Mouse (Mus musculus): Measurements from ENCODE around the gene Fscn3. TPM values are rescaled to one million over a fixed set of nuclear protein-coding genes. Genes with fewer than 3 reads are reported as not detected.

Gene Fscn3
- polyA plus RNA-seq, 1 experiment from 2014 or later: not detected

DNA sequence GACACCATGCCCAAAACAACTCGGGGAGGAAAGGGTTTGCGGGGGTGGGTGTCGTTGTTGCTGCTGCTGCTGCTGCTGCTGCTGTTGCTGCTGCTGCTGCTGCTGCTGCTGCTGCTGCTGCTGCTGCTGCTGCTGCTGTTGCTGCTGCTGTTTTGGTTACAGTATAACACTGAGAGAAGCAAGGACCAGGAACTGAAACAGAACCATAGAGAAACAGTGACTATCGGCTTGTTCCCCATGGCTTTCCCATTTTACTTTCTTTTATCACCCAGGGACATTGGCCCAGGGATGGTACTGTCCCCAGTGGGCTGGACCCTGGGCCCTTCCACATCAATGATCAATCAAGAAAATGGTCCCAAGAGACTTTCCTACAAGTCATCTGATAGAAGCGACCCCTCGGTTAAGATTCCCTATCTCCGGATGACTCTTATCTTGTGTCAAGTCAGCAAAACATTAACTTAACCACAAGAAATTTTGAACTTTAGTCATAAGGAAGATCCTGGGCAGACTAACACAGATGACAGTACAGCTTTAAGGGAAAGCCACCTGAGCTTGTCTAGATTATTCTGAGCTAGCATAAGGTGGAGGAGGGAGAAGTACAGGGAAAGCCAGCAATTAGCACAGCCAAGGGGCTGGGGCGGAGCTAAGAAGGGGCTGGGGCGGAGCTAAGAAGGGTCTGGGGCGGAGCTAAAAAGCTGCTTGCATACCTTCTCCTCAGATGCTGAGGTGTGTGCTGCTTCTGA lies 3.4 kb downstream of the Fscn3 start:
- Histone ChIP-seq H3K4me1 (0 out of 2 replicates have a peak, but pooled peaks cover 2% of the 10 kb centered on the region), H3K9me3 (replicated peaks) (no peaks in the 10 kb centered on the region), H3K4me2 (no peak overlapping the region), H3K4me3 (no peak overlapping the region), H3K36me3 (ENCODE audit: poor library complexity, severe bottlenecking) (peaks cover 18% of the 10 kb centered on the region), H3K27ac (no peak overlapping the region), H3K27me3 (no peaks in the 10 kb centered on the region), H3K9ac (no peak overlapping the region)
- WGBS: 79% methylated on average over 10 of the region's 10 CpGs
- no peak for ATAC-seq

DNA sequence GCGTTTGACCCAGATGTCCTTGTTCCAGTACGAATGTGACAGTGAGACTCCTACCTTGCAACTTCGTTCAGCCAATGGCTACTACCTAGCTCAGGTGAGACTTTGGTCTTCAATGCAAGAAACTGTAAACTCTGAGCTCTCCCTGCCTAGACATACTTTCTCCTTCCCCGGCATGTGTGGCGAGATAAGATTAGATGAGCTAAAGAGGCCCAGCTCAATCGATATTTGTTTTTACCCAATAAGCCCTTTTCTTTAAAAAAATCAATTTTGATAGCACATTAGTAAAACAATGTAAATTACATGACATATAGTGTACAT lies 3.9 kb downstream of the Fscn3 start:
- Histone ChIP-seq H3K4me2 (no peak overlapping the region), H3K27me3 (no peaks in the 10 kb centered on the region), H3K4me3 (no peak overlapping the region), H3K9ac (no peak overlapping the region), H3K9me3 (replicated peaks) (no peaks in the 10 kb centered on the region), H3K36me3 (ENCODE audit: poor library complexity, severe bottlenecking) (peaks cover 13% of the 10 kb centered on the region), H3K4me1 (no peaks in the 10 kb centered on the region), H3K27ac (no peak overlapping the region)
- ATAC-seq: no peak
- 71% methylated on average over 6 of the region's 6 CpGs for WGBS

DNA sequence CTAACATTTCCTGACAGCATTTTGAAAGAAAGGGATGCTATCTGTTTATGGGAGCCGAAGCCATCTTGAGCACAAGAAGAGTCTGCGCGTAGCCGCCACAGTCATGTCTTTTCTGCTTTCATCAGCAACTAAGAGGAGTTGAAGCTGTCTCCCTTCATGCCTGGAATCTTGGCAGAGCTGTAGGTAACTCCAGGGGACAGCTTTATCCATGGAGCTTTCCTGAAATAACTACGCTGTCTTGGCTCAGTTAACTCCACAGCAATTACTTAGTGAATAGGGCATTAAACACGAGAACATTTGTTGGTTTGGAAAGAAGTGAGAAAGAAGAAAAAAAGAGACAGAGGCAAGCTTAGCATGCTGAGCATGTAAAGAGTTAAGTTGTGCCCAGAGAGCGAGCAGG lies 20.3 kb downstream of the Fscn3 start:
- peaks cover 37% of the 10 kb centered on the region for H3K27me3 ChIP-seq
- H3K36me3 ChIP-seq (ENCODE audit: poor library complexity, severe bottlenecking): no peaks in the 10 kb centered on the region
- H3K4me1 ChIP-seq: 0 out of 2 replicates have a peak, but pooled peaks cover 7% of the 10 kb centered on the region
- no peak overlapping the region for H3K4me3 ChIP-seq
- no peak overlapping the region for H3K4me2 ChIP-seq
- no peak overlapping the region for H3K27ac ChIP-seq
- WGBS: 72% methylated on average over 7 of the region's 7 CpGs
- no peak overlapping the region for H3K9ac ChIP-seq
- H3K9me3 ChIP-seq (replicated peaks): no peaks in the 10 kb centered on the region
- no peak for ATAC-seq

DNA sequence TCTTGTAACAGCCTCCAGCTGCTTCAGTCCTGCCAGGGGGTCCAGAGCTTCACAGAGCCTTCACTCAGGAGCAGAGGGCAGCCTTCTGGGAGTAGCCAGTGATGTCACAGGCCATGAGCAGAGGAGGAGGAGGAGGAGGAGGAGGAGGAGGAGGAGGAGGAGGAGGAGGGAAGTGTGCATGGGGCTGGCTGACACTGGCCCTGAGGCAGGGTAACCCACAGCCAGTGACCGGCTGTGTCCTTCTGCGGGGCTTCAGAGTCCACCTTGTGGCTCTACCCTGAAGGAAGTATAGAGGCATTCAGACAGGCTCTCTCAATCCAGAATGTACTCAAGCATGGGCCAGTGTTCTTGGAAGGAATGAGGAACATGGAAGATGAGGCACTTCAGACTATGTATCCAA lies 21.7 kb downstream of the Fscn3 start, which contains the start of gene Pax4:
TSS of gene Pax4 (minus strand) at position 101 of the 400 bp plus-strand sequence.
- WGBS: 78% methylated on average over 2 of the region's 2 CpGs
- no peaks in the 10 kb centered on the region for H3K36me3 ChIP-seq (ENCODE audit: poor library complexity, severe bottlenecking)
- peaks cover 37% of the 10 kb centered on the region for H3K27me3 ChIP-seq
- no peak within 1 kb of the TSS for H3K9ac ChIP-seq
- no peak for ATAC-seq
- H3K4me1 ChIP-seq: 0 out of 2 replicates have a peak, but pooled peaks cover 7% of the 10 kb centered on the region
- H3K4me3 ChIP-seq: no peak within 1 kb of the TSS
- H3K27ac ChIP-seq: no peak within 1 kb of the TSS
- no peak within 1 kb of the TSS for H3K4me2 ChIP-seq
- H3K9me3 ChIP-seq (replicated peaks): no peaks in the 10 kb centered on the region

DNA sequence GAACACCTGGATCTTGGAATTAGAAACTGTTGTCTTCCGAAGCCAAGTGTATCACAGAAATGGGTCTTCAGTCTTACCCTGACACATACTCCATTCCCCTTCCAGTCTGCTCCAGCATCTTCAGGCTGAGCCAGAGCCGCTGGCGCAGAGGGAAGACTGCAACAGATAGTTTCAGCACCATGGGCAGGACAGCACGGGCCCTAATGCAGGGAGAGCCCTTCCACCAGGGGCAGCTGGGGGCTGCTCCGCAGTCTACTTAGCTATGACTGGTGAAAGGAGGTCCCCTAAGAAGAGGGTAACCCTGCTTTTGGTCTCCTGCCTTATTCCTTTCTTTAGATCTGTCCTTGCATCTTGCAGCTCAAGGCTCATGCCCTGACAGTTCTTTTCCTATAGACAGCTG lies 22.9 kb downstream of the Fscn3 start:
- H3K4me3 ChIP-seq: no peak overlapping the region
- H3K9ac ChIP-seq: no peak overlapping the region
- ATAC-seq: no peak
- peaks cover 37% of the 10 kb centered on the region for H3K27me3 ChIP-seq
- H3K9me3 ChIP-seq (replicated peaks): no peaks in the 10 kb centered on the region
- H3K36me3 ChIP-seq (ENCODE audit: poor library complexity, severe bottlenecking): no peaks in the 10 kb centered on the region
- H3K27ac ChIP-seq: no peak overlapping the region
- H3K4me1 ChIP-seq: 0 out of 2 replicates have a peak, but pooled peaks cover 7% of the 10 kb centered on the region
- H3K4me2 ChIP-seq: peak overlapping the region; percentile 24; the same call in 1 of the 2 replicates
- WGBS: 20% methylated on average over 5 of the region's 5 CpGs

DNA sequence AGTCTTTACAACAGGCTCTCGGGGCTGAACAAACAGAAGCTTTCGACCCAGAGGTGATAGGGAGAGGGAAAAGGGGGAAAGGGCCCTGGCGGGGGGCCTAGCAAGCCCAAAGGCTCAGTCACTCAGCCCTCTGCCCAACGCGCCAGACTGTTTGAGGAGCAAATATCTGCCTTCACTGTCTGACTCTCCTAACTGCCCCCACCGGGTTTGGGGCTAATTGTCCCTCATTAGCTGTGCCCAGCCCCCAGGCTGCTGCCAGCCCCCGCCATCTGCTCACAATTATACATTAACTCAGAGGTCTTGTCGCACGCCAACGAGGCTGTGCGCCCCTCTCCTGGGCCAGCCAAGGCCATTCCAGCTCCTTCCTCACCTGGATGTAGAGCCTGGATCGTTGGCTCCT lies 23.4 kb downstream of the Fscn3 start:
- under 1% methylated on average over 12 of the region's 12 CpGs for WGBS
- ATAC-seq: 0 out of 2 replicates have a peak, but pooled peaks have one; percentile 50
- H3K9ac ChIP-seq: no peak overlapping the region
- peaks cover 36% of the 10 kb centered on the region for H3K27me3 ChIP-seq
- H3K36me3 ChIP-seq (ENCODE audit: poor library complexity, severe bottlenecking): no peaks in the 10 kb centered on the region
- peak overlapping the region; percentile 24; the same call in 1 of the 2 replicates for H3K4me2 ChIP-seq
- H3K4me1 ChIP-seq: 0 out of 2 replicates have a peak, but pooled peaks cover 7% of the 10 kb centered on the region
- no peak overlapping the region for H3K4me3 ChIP-seq
- no peak overlapping the region for H3K27ac ChIP-seq
- H3K9me3 ChIP-seq (replicated peaks): no peaks in the 10 kb centered on the region

DNA sequence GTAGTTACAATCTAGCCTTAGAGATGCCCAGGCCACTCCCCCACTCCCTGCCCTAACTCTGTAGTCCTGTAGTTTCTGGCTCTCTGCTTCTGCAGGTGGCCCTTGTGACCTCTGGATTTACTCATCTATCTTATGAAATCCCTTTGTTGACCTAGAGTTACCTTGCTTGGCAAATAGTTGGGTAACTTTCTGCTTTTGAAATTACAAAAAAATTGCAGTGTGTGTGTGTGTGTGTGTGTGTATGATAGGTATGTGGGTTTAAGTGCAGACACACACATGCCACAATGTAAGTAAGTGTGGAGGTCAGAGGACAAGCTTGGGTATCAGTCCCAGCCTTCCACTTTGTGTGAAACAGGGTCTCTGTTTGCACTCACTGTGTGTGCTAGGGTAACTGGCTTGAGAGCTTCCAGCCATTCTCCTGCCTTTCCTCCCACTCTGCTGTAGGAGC lies 31.7 kb downstream of the Fscn3 start:
- no peak for ATAC-seq
- Histone ChIP-seq H3K4me2 (no peak overlapping the region), H3K9me3 (replicated peaks) (no peaks in the 10 kb centered on the region), H3K36me3 (ENCODE audit: poor library complexity, severe bottlenecking) (no peaks in the 10 kb centered on the region), H3K27me3 (no peaks in the 10 kb centered on the region), H3K9ac (no peak overlapping the region), H3K4me3 (no peak overlapping the region), H3K4me1 (no peaks in the 10 kb centered on the region), H3K27ac (no peak overlapping the region)

DNA sequence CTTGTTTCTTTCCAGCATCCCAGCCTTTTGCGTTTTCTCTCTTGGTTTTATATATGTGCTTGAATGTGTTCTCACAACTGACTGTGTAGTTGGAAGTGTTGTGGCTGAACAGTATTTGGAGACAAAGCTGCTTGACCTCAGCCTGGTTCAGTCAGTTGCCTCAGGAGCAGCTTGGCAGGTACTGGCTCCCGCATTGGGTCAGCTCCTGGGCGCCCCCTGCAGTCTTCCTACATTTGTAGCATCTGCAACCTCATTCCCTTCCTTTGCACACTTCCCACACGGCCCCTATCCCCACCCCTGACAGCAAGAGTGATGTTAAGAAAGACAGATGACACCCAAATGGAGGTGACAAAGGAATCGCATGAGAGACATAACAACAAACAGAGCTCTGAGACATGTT lies 32.9 kb downstream of the Fscn3 start:
- H3K27me3 ChIP-seq: no peaks in the 10 kb centered on the region
- no peak overlapping the region for H3K4me2 ChIP-seq
- no peaks in the 10 kb centered on the region for H3K36me3 ChIP-seq (ENCODE audit: poor library complexity, severe bottlenecking)
- no peaks in the 10 kb centered on the region for H3K4me1 ChIP-seq
- 12% methylated on average over 5 of the region's 5 CpGs for WGBS
- H3K9me3 ChIP-seq (replicated peaks): no peaks in the 10 kb centered on the region
- H3K27ac ChIP-seq: no peak overlapping the region
- H3K4me3 ChIP-seq: no peak overlapping the region
- H3K9ac ChIP-seq: no peak overlapping the region
- ATAC-seq: no peak

DNA sequence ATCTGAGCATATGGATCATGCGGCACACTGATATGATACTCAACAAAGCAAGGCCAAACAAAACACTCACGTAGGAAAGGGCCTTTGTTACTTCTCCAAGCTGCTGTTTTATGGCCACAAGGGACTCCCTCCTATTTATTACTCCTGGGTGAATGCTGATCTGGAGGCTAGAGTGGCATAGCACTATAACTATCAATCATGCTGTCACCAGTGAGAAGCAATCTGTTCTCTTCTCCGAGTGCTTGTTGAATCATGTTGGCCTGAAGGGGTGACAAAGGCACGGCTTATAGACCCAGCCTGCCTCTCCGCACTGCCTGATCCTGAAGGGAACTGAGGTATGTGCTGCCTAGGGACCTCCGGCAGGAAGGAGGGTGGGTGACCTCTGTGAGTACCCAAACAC lies 37.0 kb downstream of the Fscn3 start:
- Histone ChIP-seq H3K36me3 (ENCODE audit: poor library complexity, severe bottlenecking) (no peaks in the 10 kb centered on the region), H3K27ac (no peak overlapping the region), H3K4me3 (no peak overlapping the region), H3K9ac (no peak overlapping the region), H3K27me3 (no peaks in the 10 kb centered on the region), H3K4me1 (no peaks in the 10 kb centered on the region), H3K9me3 (replicated peaks) (no peaks in the 10 kb centered on the region), H3K4me2 (no peak overlapping the region)
- 65% methylated on average over 6 of the region's 6 CpGs for WGBS
- no peak for ATAC-seq

DNA sequence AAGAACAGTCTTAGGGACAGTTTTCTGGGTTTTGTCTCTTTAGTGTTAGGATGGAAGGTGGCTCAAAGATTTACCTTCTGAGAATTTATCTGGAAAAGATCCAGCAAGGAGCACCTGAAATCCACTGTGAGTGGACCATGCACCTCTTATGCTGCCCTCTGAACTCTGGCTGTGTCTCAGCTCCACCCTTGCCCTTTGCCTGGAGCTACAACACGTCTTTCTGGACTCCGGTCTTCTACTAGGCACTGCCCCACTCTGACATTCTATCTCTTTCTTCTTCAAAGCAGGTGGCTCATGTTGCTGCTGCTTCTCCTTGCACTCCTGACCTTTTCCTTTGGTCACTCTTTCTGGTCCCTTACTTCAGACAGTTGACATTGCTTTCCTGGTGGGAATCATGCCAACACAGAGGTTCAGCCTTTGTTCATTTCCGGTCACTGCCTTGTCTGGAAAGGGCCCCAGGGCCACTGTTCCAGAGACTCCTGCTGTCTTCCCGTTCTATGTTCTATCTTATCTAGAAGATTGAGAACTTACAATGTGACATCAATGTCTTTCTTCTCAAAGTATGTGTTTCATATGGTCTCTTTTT lies 42.5 kb downstream of the Fscn3 start:
- ATAC-seq: no peak
- H3K27ac ChIP-seq: no peak overlapping the region
- H3K27me3 ChIP-seq: no peaks in the 10 kb centered on the region
- no peaks in the 10 kb centered on the region for H3K4me1 ChIP-seq
- no peaks in the 10 kb centered on the region for H3K36me3 ChIP-seq (ENCODE audit: poor library complexity, severe bottlenecking)
- no peak overlapping the region for H3K4me2 ChIP-seq
- no peak overlapping the region for H3K4me3 ChIP-seq
- H3K9ac ChIP-seq: no peak overlapping the region
- WGBS: 82% methylated on average over 4 of the region's 4 CpGs
- no peaks in the 10 kb centered on the region for H3K9me3 ChIP-seq (replicated peaks)

DNA sequence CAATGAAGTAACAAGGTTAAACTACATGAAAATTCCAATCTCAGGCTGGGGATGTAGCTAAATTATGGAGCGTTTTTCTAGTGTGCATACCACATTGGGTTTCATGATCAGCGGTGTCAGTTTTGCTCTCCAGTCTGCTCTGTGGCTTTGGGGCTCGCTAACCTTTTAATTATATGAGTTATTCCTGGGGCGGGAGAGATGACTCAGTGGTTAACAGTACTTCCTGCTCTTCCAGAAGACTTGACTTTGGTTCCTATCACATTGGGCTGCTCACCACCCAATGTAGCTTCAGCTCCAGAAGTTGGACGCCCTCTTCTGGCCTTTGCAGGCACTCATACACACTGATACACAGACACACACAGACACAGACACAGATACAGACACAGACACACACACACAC lies 43.0 kb downstream of the Fscn3 start:
- H3K27ac ChIP-seq: no peak overlapping the region
- H3K4me2 ChIP-seq: no peak overlapping the region
- H3K36me3 ChIP-seq (ENCODE audit: poor library complexity, severe bottlenecking): no peaks in the 10 kb centered on the region
- H3K9ac ChIP-seq: no peak overlapping the region
- no peaks in the 10 kb centered on the region for H3K4me1 ChIP-seq
- H3K27me3 ChIP-seq: no peaks in the 10 kb centered on the region
- no peak overlapping the region for H3K4me3 ChIP-seq
- no peaks in the 10 kb centered on the region for H3K9me3 ChIP-seq (replicated peaks)
- no peak for ATAC-seq
- WGBS: 81% methylated on average over 5 of the region's 5 CpGs

DNA sequence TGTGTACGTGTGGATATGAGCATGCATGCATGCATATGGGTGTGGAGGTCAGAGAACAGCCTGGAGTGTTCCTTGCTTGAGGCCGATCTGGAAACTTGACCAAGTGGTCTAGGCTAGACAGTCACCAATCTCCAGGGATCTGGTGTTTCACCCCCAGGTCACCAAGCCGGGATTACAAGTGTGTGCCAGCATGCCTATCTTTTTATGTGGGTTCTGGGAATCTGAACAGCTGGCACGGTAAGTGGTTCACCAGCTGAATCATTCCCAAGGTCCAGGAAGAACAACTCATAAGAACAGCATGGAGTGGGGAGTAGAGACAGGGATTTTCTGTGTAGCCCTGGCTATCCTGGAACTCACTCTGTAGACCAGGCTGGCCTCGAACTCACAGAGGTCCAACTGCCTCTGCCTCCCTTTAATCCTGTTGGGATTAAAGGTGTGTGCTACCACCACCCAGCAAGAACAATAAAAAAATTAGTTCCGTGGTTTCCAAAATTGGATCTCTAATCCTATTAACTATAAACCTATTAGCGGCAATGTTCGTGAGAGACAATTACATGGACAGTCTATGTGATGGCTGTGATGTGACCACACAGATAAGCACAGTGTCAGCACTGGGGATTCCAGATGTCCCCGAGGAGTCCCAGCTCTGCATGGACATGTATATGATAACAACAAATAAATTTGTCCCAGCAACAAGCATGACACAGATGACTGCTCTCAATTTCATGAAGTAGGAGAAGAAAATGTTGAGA lies 43.9 kb downstream of the Fscn3 start:
- no peak overlapping the region for H3K9ac ChIP-seq
- H3K36me3 ChIP-seq (ENCODE audit: poor library complexity, severe bottlenecking): no peaks in the 10 kb centered on the region
- no peaks in the 10 kb centered on the region for H3K9me3 ChIP-seq (replicated peaks)
- WGBS: 87% methylated on average over 9 of the region's 9 CpGs
- no peak overlapping the region for H3K27ac ChIP-seq
- no peak overlapping the region for H3K4me2 ChIP-seq
- no peak for ATAC-seq
- H3K4me3 ChIP-seq: no peak overlapping the region
- no peaks in the 10 kb centered on the region for H3K4me1 ChIP-seq
- H3K27me3 ChIP-seq: no peaks in the 10 kb centered on the region

All from forebrain, embryonic 13.5 days (tissue).